Mouse (Mus musculus) urinary bladder, postnatal 25 days (tissue): ENCODE measurements around the gene Mdm2.
A peak's percentile ranks its signal among the peaks of the same experiment; 100 is the strongest.

Source experiments
- DNase-seq: peaks from one replicate; pipeline ENCODE4 v3.0.0; 2022; ENCODE audit warnings: low spot score

The Mdm2 gene

DNA sequence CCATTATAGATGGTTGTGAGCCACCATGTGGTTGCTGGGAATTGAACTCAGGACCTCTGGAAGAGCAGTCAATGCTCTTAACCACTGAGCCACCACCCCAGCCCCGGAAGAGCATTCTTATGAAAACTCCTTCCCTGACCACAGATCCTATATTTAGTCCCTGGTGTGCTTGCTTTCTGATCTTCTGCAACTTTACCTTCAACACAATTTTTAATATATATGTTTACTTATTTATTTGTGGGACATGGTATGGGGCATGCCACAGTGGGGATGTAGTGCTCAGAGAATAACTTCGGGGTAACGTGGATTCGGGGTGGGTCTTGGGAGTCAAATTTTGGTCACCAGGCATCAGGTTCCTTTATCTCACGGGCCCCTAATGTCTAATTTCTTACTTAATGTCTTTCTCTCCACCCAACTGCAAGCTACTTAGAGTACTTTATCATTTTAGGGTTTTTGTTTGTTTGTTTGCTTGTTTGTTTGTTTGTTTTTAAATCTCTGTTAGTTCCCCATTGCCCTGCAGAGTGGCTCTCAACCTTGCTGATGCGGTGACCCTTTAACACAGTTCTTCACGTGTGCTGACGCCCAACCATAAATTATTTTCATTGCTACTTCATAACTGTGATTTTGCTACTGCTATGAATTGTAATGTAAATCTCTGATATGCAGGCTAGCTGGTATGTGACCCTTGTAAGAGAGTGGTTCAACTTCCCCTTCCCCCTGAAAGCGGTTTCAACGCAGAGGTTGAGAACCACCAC is 41.8 kb downstream of the Mdm2 start:
- DNase-seq, result no peak

DNA sequence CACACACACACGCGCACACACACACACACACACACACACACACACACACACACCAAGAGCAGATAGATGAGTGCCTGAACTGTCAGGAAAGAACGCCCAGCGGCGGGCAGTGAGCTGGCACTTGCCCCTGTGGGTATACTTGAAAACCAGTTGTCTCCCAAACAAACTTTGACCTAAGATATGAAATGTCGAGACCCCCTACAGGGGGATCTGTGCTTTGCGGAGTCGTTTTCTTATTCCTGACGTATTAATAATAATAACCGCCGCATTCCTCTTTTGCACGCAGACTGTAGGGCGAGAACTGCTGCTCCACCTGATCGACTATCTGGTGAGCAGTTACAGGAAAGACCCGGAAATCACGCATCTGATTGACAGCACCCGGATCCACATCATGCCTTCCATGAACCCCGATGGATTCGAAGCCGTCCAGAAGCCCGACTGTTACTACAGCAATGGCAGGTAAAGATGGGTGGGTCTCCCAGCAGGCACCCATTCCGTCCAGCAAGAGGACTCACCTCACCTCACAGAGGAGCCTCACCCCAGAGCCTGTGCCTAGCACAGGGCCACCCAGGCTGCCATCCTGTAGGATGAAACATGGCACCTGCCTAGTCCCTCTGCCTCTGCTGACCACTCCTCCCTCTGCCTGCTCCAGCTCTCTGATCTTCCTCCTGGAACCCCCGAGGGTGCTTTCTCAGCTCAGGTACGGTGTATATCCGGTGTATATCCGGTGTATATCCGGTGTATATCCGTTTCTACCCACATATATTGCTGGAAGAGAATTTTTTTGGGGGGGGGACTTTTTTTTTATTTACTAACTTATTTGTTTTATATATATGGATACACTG is 42.7 kb downstream of the Mdm2 start:
- DNase-seq, result no peak

DNA sequence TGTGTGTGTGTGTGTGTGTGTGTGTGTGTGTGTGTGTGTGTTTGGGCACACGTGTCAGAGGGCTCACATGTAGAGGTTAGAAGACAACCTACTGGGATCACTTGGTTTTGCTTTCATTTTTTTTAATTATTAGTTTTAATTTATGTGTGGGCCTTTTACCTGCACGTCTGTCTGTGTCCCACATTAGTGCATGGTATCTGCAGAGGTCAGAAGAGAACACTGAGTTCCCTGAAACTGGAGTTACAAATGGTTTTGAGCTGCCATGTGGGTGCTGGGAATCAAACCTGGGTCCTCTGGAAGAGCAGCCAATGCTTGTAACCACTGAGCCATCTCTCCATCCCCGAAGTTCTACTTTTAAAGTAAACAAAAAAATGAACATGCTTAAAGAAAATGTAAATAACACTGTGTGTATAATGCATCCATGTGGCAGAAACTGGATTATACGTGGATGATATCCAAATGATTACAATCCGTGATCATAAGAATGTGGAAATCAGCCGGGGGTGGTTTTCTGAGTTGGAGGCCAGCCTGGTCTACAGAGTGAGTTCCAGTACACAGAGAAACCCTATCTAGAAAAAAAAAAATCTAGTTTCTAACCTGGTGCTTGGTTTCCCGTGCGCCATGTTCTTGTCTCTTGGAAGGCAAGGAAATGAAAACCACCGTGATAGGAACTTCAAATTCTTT is 43.5 kb downstream of the Mdm2 start:
- no peak for DNase-seq

DNA sequence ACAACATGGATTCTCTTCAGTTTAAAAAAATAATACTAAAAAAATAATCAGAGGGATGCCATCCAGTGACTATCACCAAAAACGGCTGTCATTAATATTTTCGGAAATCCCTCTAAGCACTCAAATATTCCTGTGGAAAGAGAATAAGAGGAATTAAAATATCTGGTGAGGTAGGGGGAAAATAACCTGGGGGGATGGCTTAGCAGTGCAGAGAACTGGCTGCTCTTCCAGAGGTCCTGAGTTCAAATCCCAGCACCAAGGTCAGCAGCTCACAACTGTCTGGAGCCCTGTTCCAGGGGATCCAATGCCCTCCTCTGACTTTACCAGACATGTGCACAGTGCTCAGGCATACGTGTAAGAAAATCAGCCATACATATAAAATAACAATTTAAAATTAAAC is 44.2 kb downstream of the Mdm2 start:
- no peak for DNase-seq

DNA sequence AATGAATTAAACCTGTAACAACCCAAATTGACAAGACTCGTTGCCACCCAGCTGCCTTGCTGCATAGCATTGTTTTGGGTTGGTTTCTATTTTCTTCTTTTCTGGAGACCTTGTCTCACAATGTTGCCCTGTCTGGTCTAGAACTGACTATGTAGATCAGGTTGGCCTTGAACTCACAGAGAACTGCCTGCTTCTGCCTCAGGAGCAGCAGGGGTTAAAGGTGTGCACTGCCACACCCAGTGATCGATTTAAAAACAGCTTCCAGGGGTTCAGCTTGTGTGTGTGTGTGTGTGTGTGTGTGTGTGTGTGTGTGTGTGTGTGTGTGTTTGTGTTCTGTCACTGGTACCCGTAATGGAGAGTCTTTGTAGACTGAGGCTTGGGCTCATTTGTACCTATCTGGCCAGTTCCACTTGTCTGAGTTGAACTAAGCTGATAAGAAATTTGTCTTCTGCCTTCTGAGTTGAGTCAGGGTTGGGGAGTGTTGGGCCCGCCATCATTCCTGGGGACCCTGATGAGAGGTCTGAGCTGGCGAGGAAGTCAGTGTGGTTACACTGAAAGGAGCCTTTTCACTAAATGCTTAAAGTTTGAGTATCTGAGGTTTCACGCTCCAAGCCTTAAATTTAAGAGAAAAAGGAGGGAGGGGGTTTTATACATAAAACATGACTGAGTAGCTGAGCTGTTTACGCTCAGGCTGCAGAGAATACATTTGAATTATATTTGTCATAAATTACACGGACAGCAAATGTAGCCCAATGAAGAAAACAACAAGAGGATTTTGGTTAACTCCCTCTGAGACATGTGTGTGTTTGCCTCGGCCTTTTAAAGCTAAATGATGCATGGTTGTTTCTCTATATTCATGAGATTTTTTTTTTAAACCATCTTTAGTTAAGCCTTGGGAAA is 44.9 kb downstream of the Mdm2 start:
- DNase-seq, result no peak

DNA sequence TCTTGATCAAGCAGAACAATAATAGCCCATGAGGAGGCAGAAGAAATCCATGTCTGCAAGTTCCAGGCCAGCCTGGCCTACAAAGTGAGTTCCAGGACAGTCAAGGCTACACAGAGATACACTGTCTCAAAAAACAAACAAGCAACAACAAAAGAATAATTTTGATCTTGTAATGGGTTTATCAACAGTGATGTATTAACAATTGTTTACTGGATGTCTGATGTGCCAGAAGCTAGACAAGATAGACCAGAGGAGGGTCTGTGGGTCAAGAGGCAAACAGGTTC is 45.7 kb downstream of the Mdm2 start:
- DNase-seq, result no peak

DNA sequence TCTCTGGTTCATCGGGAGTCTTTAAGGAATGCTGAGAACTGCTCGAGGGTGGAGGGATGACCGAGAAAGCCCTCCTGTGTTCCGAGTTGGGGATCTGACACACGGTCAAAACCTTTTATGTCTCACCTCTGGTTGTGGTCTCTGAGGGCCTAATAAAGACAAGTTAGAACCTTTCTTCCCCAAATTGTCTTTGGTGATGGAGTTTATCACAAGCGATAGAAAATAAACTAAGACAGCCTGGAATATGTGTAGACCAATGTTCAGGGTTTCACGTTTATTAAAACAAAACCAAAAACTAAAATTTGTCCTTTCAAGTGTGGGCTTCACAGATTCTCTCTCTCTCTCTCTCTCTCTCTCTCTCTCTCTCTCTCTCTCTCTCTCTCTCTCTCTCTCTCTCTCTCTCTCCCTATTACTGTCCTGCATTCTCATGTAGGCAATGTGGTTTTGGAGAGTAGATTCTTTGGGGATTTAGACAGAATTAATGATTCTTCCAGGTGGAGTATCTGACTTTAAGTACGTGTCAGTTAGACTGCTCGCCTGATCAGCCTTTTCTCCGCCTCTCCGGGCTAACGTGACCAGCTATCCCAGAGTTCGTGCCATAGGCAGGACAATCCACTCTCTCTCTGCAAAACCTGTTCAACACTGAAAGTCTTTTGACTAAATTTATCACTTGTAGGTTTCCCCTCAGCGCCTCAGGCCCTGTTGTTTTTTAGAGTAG is 46.2 kb downstream of the Mdm2 start:
- no peak for DNase-seq

DNA sequence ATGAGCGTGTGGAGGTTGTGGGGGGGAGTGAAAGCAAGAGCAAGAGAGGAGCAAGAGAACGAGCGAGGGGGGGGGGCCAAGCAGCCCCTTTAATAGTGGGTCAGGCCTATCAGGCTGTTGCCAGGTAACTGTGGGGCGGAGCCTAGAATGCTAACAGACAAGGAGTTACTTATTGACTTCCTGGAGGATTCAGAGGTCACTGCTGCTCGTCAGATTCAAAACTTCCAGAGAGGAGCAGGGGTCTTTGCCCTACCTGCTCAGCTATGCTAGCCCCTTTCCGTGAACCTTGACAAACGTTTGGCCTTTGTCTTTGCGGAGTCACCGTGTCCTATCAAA is 46.7 kb downstream of the Mdm2 start:
- DNase-seq, result peak; percentile 40

DNA sequence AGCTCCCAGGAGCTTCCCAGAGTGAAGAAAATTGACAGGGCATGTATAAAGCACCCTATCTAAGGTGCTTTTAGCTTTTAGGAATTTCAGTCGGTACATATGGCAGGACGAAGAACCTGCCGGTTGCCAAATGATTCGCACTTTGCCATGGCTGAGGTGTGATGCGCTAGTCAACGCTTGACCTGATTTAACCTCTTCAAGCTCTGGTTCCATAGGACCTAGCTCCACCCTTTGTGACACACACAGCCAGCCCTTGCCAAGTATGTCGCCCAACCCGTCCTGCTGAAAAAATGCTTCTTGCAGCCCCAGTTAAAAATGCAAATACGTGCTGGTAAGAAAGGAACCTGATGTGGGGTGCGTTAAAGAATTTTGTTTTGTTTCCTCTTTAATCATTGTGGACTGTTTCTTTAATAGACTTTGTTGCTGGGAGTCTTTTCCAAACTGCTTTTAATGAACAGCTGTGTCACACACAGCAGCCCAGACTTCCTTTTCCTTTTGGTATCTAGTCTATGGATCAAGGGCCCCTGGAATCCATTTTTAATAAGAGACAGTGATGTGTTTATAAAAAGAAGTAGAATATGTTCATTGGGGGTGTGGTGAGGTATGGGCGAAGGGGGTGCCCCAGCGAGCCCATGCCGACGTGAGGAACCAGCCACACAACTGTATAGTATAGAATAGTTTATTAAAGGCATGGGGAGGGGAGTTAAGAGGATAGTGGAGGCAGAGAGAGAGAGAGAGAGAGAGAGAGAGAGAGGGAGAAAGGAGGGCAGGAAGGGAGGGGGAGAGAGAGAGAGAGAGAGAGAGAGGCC is 47.3 kb downstream of the Mdm2 start:
- DNase-seq, result peak; percentile 44

DNA sequence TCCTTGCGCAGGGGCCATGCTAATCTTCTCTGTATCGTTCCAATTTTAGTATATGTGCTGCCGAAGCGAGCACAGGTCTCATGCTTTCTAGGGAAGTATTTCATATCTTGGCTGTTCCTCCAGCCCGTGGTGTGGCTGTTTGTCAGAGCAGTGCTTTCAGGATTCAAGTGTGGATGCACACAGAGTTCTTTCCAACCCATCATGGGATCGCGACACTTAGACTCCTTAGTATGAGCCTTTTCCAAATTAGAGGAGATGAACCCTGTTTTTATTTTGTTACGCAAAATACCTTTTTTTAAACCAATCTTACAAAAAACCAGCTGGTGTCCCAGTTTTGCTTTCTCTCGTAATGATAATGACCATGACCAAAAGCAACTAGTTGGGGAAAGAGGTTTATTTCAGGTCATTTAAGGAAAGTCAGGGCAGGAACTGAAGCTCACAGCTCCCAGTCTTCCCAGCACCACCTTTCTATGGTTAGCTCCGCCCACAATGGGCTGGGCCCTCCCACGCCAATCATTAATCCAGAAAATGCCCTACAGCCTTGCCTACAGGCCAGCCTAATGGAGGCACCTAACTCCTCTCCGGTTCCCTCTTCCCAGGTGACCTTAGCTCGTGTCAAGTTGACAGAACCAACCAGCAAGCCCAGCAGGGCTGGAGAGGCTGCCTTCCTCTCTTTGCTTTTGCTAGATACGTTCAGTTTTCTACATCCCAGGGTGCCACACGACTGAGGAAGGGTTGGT is 48.1 kb downstream of the Mdm2 start:
- no peak for DNase-seq

DNA sequence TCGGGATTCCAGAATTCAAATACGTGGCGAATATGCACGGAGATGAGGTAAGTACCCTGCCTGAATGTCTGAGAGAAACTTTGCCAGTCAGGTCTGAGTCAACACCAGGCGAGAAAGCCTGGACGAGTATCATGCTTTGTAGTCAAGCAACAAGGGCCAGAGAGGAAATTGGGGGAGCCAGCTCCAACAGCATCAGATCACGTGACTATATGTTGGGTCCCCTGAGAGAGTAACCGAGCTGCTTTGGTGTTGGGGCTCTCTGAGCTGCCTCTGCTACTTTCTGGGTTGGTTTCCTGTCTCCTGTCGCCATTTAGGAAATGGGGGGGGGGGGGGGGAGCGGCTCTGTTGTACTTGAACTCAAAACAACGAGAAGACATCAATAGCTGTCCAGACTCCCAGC is 50.7 kb downstream of the Mdm2 start:
- DNase-seq, result no peak

DNA sequence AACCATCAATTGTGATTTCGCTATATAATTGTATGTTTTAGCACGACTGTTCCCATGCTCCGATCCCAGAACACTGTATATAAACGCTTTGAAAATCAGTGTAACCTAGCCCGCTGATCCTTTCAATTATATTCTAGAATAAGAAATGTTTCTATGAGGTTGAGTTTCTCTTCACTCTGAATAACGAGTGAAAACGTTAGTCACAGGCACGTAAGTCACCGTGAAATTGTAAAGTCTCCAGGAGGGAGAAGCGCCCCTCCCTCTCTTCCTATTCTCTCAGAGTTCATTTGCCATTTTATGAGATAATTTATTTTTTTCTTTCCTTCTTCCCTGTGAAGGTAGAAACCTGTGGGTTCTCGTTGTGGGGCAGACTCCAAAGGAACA is 51.1 kb downstream of the Mdm2 start:
- DNase-seq, result no peak

DNA sequence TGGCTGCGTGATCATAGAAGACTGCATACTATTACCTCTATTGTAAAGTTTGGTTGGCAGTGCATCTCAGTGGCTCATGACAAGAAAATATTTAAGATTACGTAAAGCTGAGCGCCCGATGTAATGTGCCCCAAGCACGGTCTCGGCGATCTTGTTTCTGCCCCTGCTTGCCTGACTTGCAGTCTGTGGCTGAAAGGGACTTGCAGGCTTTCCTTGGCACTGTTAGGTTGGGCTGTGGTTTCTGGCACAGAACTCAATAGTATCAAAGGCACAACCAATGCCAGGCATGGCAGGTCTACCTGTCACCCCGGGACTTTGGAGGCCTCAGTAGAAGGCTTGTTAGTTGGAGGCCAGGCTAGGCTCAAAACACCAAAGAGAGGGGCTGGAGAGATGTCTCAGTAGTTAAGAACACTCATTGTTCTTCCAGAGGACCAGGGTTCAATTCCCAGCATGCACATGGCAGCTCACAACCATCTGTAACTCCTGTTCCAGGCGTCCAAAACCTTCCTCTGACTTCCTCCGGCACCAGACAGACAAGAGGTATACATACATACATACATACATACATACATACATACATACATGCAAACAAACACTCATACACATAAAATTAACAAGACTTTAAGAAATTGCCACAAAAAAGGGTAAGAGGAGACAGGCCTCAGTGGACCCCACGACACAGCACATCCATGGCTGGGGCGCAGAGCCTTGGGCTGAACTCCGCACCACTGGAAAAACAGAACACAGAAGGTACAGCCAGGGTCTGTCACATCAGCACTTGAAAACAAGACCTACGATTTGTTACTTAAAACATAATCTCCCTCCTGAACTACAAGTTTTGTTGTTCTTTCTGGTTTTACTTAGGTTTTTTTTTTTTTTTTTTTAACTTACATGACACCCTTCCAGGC is 51.8 kb downstream of the Mdm2 start:
- DNase-seq, result no peak

DNA sequence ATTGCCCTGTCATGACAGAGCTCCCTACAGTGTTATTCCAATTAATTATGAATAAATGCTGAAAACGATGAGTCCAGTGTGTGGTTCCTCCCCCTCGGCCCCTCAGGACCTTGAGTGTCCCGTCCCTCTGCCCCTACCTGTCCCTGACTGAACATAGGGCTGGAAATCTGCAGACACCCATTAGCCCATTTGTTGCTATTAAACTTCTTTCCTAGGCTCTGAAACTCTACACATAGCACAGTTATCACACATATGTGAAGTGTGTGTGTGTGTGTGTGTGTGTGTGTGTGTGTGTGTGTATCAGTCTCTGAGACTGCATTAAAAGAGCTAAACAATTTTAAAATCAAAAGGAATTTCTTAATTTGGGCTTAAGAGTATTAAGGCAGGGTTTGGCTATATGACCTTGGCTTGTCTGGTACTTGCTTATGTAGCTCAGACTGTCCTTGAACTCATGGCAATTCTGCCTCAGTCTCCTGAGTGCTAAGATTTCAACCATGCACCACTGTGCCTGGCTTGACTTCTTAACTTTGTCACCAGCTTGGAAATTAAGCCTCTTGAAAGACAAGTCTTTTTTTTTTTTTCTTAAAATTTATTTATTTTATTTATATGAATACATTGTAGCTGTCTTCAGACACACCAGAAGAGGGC is 52.8 kb downstream of the Mdm2 start:
- no peak for DNase-seq

DNA sequence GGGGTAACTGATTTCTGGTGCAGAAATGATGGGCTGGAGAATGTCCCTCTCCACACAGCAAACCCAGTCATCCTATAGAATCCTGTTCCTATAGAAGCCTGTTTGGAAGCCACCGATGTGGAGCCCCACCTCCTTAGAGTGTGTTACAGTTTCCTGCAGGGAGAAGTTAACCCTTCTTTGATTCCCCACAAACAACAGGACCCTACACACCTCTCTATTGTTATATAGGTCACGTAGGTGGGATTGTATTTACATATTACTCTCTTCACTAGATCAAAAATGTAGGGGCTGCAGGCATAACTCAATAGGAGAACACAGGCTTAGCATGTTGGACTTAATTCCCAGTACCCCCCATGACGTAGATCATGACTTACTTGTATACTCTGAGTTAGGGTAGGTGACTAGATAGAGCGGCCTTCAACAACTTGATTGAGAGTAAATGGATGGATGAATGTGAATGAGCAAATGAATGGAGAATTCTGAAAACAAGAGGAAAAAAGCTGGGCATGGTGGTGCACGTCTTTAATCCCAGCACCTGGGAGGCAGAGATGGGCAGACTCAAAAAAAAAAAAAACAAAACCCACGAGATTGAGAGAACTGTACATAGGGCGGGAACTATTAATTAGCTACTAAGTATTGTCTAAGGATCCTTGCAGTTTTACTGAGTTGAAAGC is 53.4 kb downstream of the Mdm2 start:
- no peak for DNase-seq

DNA sequence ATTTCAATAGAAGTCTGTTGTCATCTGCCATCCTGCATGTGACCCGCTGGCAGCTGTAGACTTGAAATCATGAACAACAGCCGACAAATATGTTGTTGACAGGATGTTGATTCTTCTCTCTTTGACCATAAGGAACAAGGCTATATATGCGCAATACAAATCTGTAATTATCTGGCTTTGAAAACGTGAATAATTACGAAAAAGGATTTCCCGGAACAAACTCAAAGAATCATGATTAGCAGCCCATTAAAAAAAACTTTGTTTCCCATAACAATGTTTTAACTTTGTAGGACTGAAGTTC is 53.9 kb downstream of the Mdm2 start:
- DNase-seq, result no peak

DNA sequence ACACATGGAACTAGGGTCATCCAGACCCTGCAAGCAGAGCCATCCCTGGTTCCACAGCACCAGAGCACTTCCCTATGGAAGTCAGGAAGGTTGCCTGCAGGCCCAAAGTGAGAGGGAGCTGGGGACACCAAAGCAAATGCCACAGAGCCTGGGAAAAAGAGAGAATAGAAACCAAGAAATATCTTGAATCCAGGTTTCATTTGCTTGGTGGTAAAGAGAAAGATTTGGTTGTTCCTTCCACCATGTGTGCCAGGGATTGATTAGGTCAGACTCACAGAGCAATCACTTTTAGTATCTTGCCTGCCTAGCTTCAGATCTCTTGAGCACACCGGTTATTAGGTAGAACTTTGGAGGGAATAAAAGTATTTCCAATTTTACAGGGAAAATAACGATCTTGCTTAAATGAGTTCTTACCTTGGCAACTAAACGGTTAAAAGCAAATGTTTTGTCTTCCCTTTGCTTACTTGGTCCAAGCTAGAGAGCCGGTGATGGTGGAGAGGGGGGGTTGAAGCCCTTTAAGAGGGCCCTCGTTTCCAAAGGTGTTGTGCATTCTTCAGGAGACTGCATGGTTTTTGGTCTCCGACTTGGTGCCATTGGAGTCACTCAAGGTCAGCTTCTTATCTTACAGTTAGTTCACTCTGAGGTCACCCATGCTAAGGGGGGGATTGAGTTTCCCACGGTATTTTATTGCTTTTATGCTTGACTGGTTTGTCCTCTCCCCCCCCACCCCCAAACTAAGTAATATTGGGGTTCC is 54.5 kb downstream of the Mdm2 start:
- no peak for DNase-seq
